In the genomic region with DNA sequence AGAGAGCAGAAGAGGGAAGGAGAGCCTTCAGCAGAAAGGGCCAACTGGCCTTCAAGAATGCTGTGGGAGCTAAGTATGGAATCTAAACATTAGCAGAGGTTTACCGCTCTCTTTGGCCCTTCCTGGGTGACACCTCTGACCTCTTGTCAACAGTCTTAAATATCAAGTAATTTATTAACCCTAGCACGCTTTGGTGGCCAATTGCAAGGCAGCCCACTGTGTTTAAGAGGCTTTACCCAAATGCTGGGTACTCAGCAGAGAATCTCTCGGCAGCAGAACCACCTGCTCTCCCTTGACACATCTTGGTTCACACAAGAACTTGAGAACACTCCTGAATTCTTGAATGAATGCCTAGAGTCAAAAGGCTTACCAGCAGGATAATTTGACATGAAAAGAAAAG, we compare ENCODE assay signal across 32 mouse cellular contexts.
DNase-seq lines count a peak whose midpoint lies in the region; ATAC-seq lines count a peak whose summit lies in the region.
"Had no signal": no experiment of that assay in that cellular context is flagged by ENCODE, and none has a peak within 500 bp of the region (broad histone marks: within the 10 kb centered on the region; RNA-seq: fewer than 3 reads in every experiment).

No protein-coding gene starts in this region.

- H3K9ac ChIP-seq in kidney, embryonic 14.5 days (ENCODE audit: low read depth, low read length) = no peak overlapping the region
- no peak overlapping the region for H3K9ac ChIP-seq in lung, embryonic 16.5 days (ENCODE audit: low read length)
- no peak overlapping the region for H3K9ac ChIP-seq in kidney, embryonic 16.5 days (replicated peaks; ENCODE audit: low read length)
- H3K9ac ChIP-seq: embryonic facial prominence, embryonic 13.5 days; forebrain, embryonic 15.5 days; heart, embryonic 13.5 days; hindbrain, embryonic 15.5 days; limb, embryonic 12.5 days; liver, embryonic 12.5 days; liver, postnatal 0 days; midbrain, embryonic 13.5 days; stomach, embryonic 15.5 days had no signal

- peak; percentile 35 for DNase-seq in embryo, embryonic 10 days (ENCODE audit: low spot score)
- no peak for DNase-seq in embryo, embryonic 11 days
- DNase-seq in kidney, adult 11 months = no peak
- no peak for DNase-seq in lung, postnatal 4 days
- no peak for DNase-seq in left cerebral cortex, postnatal 10 days (ENCODE audit: extremely low spot score in 1 of 2, low spot score in 2 of 2)
- DNase-seq: adrenal gland, adult 8-10 months; cerebellum, adult 2 months; cerebellum, postnatal 14 days; gastrocnemius, postnatal 36 days; heart, adult 2 months; heart, postnatal 10 days; liver, postnatal 0 days; retina, postnatal 1 day; right cerebral cortex, postnatal 14 days; thymus, postnatal 14 days had no signal

- ATAC-seq in kidney, embryonic 14.5 days (ENCODE audit: low FRiP score, low TSS enrichment) = 0 out of 2 replicates have a peak, but pooled peaks have one; percentile 47
- peak; percentile 66; the same call in 1 of the 2 replicates for ATAC-seq in lung, embryonic 16.5 days (ENCODE audit: low read depth)
- ATAC-seq in kidney, embryonic 16.5 days (ENCODE audit: low FRiP score, low TSS enrichment) = peak; percentile 68
- ATAC-seq: activated CD4-positive, CD25-positive, alpha-beta regulatory T cell, adult 4 months; forebrain, embryonic 15.5 days; inflammation-experienced regulatory T-cells, adult 6 months; liver, embryonic 12.5 days; liver, postnatal 0 days; midbrain, embryonic 13.5 days had no signal

- no peak overlapping the region for H3K4me3 ChIP-seq in kidney, embryonic 14.5 days (ENCODE audit: low read length)
- no peak overlapping the region for H3K4me3 ChIP-seq in lung, embryonic 16.5 days (ENCODE audit: low read length)
- no peak overlapping the region for H3K4me3 ChIP-seq in kidney, embryonic 16.5 days (ENCODE audit: low read length)
- H3K4me3 ChIP-seq: embryonic facial prominence, embryonic 13.5 days; forebrain, embryonic 10.5 days; forebrain, embryonic 15.5 days; heart, adult 2 months; heart, embryonic 13.5 days; hindbrain, embryonic 10.5 days; hindbrain, embryonic 15.5 days; limb, embryonic 12.5 days; liver, embryonic 12.5 days; megakaryocyte, embryonic 14.5 days; midbrain, embryonic 13.5 days; stomach, embryonic 15.5 days had no signal

- WGBS in kidney, embryonic 14.5 days = 5% methylated on average over 3 of the region's 3 CpGs
- WGBS in lung, embryonic 16.5 days = 17% methylated on average over 3 of the region's 3 CpGs
- WGBS in kidney, embryonic 16.5 days = 18% methylated on average over 3 of the region's 3 CpGs

- no peak overlapping the region for H3K27ac ChIP-seq in kidney, embryonic 14.5 days (ENCODE audit: low read depth, low read length)
- no peak overlapping the region for H3K27ac ChIP-seq in lung, embryonic 16.5 days (ENCODE audit: low read length)
- H3K27ac ChIP-seq in kidney, embryonic 16.5 days (ENCODE audit: low read length) = peak overlapping the region; percentile 3; the same call in 1 of the 2 replicates
- H3K27ac ChIP-seq: embryonic facial prominence, embryonic 13.5 days; forebrain, embryonic 10.5 days; forebrain, embryonic 15.5 days; heart, adult 2 months; heart, embryonic 13.5 days; hindbrain, embryonic 10.5 days; hindbrain, embryonic 15.5 days; limb, embryonic 12.5 days; liver, embryonic 12.5 days; midbrain, embryonic 13.5 days; stomach, embryonic 15.5 days had no signal

- no peaks in the 10 kb centered on the region; the same call in 1 of the 2 replicates for H3K4me1 ChIP-seq in kidney, embryonic 14.5 days (ENCODE audit: control insufficient read depth, insufficient read depth, low read length)
- H3K4me1 ChIP-seq in lung, embryonic 16.5 days (replicated peaks; ENCODE audit: control insufficient read depth, insufficient read depth, low read length) = no peaks in the 10 kb centered on the region
- peaks cover 24% of the 10 kb centered on the region for H3K4me1 ChIP-seq in kidney, embryonic 16.5 days (ENCODE audit: insufficient read depth, low read length)
- H3K4me1 ChIP-seq: forebrain, embryonic 15.5 days; hindbrain, embryonic 15.5 days; liver, embryonic 12.5 days; megakaryocyte, embryonic 14.5 days; stomach, embryonic 15.5 days had no signal

- H3K36me3 ChIP-seq in kidney, embryonic 14.5 days (ENCODE audit: control insufficient read depth, insufficient read depth, low read length) = no peaks in the 10 kb centered on the region
- no peaks in the 10 kb centered on the region for H3K36me3 ChIP-seq in lung, embryonic 16.5 days (ENCODE audit: control insufficient read depth, insufficient read depth, low read length)
- no peaks in the 10 kb centered on the region for H3K36me3 ChIP-seq in kidney, embryonic 16.5 days (ENCODE audit: insufficient read depth, low read length)
- H3K36me3 ChIP-seq: embryonic facial prominence, embryonic 13.5 days; forebrain, embryonic 10.5 days; forebrain, embryonic 15.5 days; heart, embryonic 13.5 days; hindbrain, embryonic 10.5 days; hindbrain, embryonic 15.5 days; limb, embryonic 12.5 days; liver, embryonic 12.5 days; midbrain, embryonic 13.5 days; stomach, embryonic 15.5 days had no signal

- H3K4me2 ChIP-seq in kidney, embryonic 14.5 days (replicated peaks; ENCODE audit: low read depth, low read length) = no peak overlapping the region
- H3K4me2 ChIP-seq in lung, embryonic 16.5 days (ENCODE audit: low read depth, low read length) = no peak overlapping the region
- H3K4me2 ChIP-seq in kidney, embryonic 16.5 days (replicated peaks; ENCODE audit: low read depth, low read length) = no peak overlapping the region
- H3K4me2 ChIP-seq: embryonic facial prominence, embryonic 13.5 days; forebrain, embryonic 15.5 days; heart, embryonic 13.5 days; hindbrain, embryonic 15.5 days; limb, embryonic 12.5 days; liver, embryonic 12.5 days; midbrain, embryonic 13.5 days; stomach, embryonic 15.5 days had no signal

- intact Hi-C loops in left cerebral cortex, postnatal 10 days (cut with DNase I) = no loop called here

- no peaks in the 10 kb centered on the region for H3K9me3 ChIP-seq in kidney, embryonic 14.5 days (ENCODE audit: control insufficient read depth, low read length)
- H3K9me3 ChIP-seq in lung, embryonic 16.5 days (ENCODE audit: control insufficient read depth, low read length) = no peaks in the 10 kb centered on the region
- no peaks in the 10 kb centered on the region for H3K9me3 ChIP-seq in kidney, embryonic 16.5 days (ENCODE audit: low read length)
- H3K9me3 ChIP-seq: embryonic facial prominence, embryonic 13.5 days; forebrain, embryonic 10.5 days; forebrain, embryonic 15.5 days; heart, embryonic 13.5 days; hindbrain, embryonic 10.5 days; hindbrain, embryonic 15.5 days; limb, embryonic 12.5 days; liver, embryonic 12.5 days; midbrain, embryonic 13.5 days; stomach, embryonic 15.5 days had no signal

- no peaks in the 10 kb centered on the region for H3K27me3 ChIP-seq in kidney, embryonic 14.5 days (ENCODE audit: control insufficient read depth, insufficient read depth, low read length)
- no peaks in the 10 kb centered on the region for H3K27me3 ChIP-seq in lung, embryonic 16.5 days (ENCODE audit: control insufficient read depth, insufficient read depth, low read depth, low read length)
- no peaks in the 10 kb centered on the region for H3K27me3 ChIP-seq in kidney, embryonic 16.5 days (ENCODE audit: insufficient read depth, low read length)
- H3K27me3 ChIP-seq: CH12.LX; embryonic facial prominence, embryonic 13.5 days; forebrain, embryonic 15.5 days; heart, embryonic 13.5 days; hindbrain, embryonic 15.5 days; limb, embryonic 12.5 days; liver, embryonic 12.5 days; megakaryocyte, embryonic 14.5 days; midbrain, embryonic 13.5 days; stomach, embryonic 15.5 days had no signal
